ENCODE assay signal across 8 mouse cellular contexts in genomic region chr12:24525065-24525464, GRCm38 (mm10). TPM values are rescaled to one million over a fixed set of nuclear protein-coding genes. Genes with fewer than 3 reads are reported as not detected.
DNase-seq lines count a peak whose midpoint lies in the region; ATAC-seq and TF ChIP-seq lines count a peak whose summit lies in the region.
"Not testable (repeated sequence)": the region's sequence is repeated elsewhere in the genome, so short reads cannot be mapped to it uniquely, and the experiment has no call there.

No protein-coding gene starts in this region.

- not testable (repeated sequence) for H3K27ac ChIP-seq in MEL (ENCODE audit: control insufficient read depth, low read depth, low read length); cerebellum, adult 2 months (ENCODE audit: insufficient read depth, low read length)

- DNase-seq in 3134 (ENCODE audit: extremely low read depth, insufficient read length, low spot score), result peak; percentile 64
- DNase-seq in MEL (ENCODE audit: low read depth, low spot score), result peak; percentile 26
- DNase-seq in Patski (ENCODE audit: low read depth, low spot score), result peak; percentile 17
- DNase-seq in adrenal gland, adult 2 months, result peak; percentile 87
- DNase-seq in adrenal gland, postnatal 25 days, result peak; percentile 81
- peak; percentile 19 to 58 for DNase-seq in cerebellum, adult 2 months
- peak; percentile 24 for DNase-seq in layer of hippocampus, adult 11-12 months (ENCODE audit: low spot score)
- peak; percentile 27 for DNase-seq in ovary, adult 18-20 months (ENCODE audit: low spot score)

- not testable (repeated sequence) for H3K79me2 ChIP-seq in MEL (ENCODE audit: control insufficient read depth, insufficient read depth, low read length, poor library complexity)

- TF ChIP-seq POLR2A in MEL (IDR thresholded peaks at IDR 0.05; ENCODE audit: control insufficient read depth in 1 of 2, insufficient read depth in 1 of 2, low read depth in 1 of 2, low read length in 2 of 2, poor library complexity in 1 of 2); cerebellum, adult 2 months (IDR thresholded peaks at IDR 0.05; ENCODE audit: borderline replicate concordance, insufficient read depth, low read length): not testable (repeated sequence)

- CTCF ChIA-PET in Patski (lab: Charles Lee), result not testable (repeated sequence)

- ATAC-seq in Patski, result peak; percentile 80

- POLR2A ChIA-PET in Patski (lab: Charles Lee), result not testable (repeated sequence)

- not testable (repeated sequence) for H3K9ac ChIP-seq in MEL (ENCODE audit: control insufficient read depth, low read depth, low read length, poor library complexity, severe bottlenecking)

- not testable (repeated sequence) for TF ChIP-seq CTCF in MEL (IDR thresholded peaks at IDR 0.05 in 2 of 3, conservative IDR thresholded peaks at IDR 0.05 in 1 of 3; ENCODE audit: control insufficient read depth in 1 of 3, insufficient read depth in 1 of 3, low read depth in 2 of 3, low read length in 3 of 3, poor library complexity in 1 of 3, severe bottlenecking in 1 of 3); Patski (IDR thresholded peaks at IDR 0.05); cerebellum, adult 2 months (IDR thresholded peaks at IDR 0.05; ENCODE audit: borderline replicate concordance, insufficient read depth, low read depth, low read length)

- TF ChIP-seq EP300 in MEL (IDR thresholded peaks at IDR 0.05; ENCODE audit: low read depth in 1 of 2, low read length in 2 of 2), result not testable (repeated sequence)

- H3K9me3 ChIP-seq in MEL (replicated peaks; ENCODE audit: insufficient read depth, low read length), result not testable (repeated sequence)

- not testable (repeated sequence) for H3K36me3 ChIP-seq in MEL (ENCODE audit: control insufficient read depth in 1 of 2, insufficient read depth in 2 of 2, low read length in 2 of 2)

- in situ Hi-C loops in Patski (cut with MboI; ENCODE audit: low pct_unique_long_range_greater_than_20kb), result not testable (repeated sequence)

- H3K4me1 ChIP-seq in MEL (ENCODE audit: control insufficient read depth in 1 of 2, insufficient read depth in 2 of 2, low read length in 2 of 2); cerebellum, adult 2 months (ENCODE audit: control insufficient read depth, insufficient read depth, low read length): not testable (repeated sequence)

- H3K27me3 ChIP-seq in MEL (ENCODE audit: control insufficient read depth in 1 of 2, insufficient read depth in 2 of 2, low read length in 2 of 2); Patski; cerebellum, adult 2 months (ENCODE audit: control insufficient read depth, insufficient read depth, low read length): not testable (repeated sequence)

- H3K4me3 ChIP-seq in MEL (ENCODE audit: control insufficient read depth in 1 of 2, insufficient read depth in 1 of 2, low read depth in 2 of 2, low read length in 2 of 2); cerebellum, adult 2 months (replicated peaks; ENCODE audit: insufficient read depth, low read depth, low read length): not testable (repeated sequence)

- WGBS in cerebellum, adult 2 months, result 53% methylated on average over 7 of the region's 7 CpGs

- TF ChIP-seq RAD21 in MEL (IDR thresholded peaks at IDR 0.05; ENCODE audit: low read depth, low read length), result not testable (repeated sequence)

RNA-seq across cellular contexts. Expression of gene Taf1b, which starts 26.9 kb away (rescaled TPM):
- 28.0 and 28.1 TPM in 2 replicates for total RNA-seq in MEL (2012; rRNA removed)
- polyA plus RNA-seq in MEL (2012; ENCODE audit: insufficient read depth in 1 of 2, insufficient read length in 2 of 2, low read depth in 1 of 2, low replicate concordance in 2 of 2, missing spikeins in 1 of 2), result 10 to 100 TPM in 1 of 2 experiments, not detected in 1; 26.4 TPM
- 23.0 TPM for polyA plus RNA-seq in Patski (2021)
- total RNA-seq in adrenal gland, adult 2 months (2021), result 10 to 100 TPM; 11.7 to 15.0 TPM
- 3.4 and 3.5 TPM in 2 replicates for polyA plus RNA-seq in adrenal gland, adult 2 months (2012; rRNA removed)
- 15.4 and 20.2 TPM in 2 replicates for total RNA-seq in adrenal gland, postnatal 25 days (2021)
- 17.7 and 21.0 TPM in 2 replicates for polyA plus RNA-seq in cerebellum, adult 2 months (2012; rRNA removed)

RNA-seq across cellular contexts. Expression of gene Grhl1, which starts 47.0 kb away (rescaled TPM):
- total RNA-seq in MEL (2012; rRNA removed), result 0.50 and 0.69 TPM in 2 replicates
- polyA plus RNA-seq in MEL (2012; ENCODE audit: insufficient read depth in 1 of 2, insufficient read length in 2 of 2, low read depth in 1 of 2, low replicate concordance in 2 of 2, missing spikeins in 1 of 2) (1 to 10 TPM in 1 of 2 experiments, not detected in 1; 1.3 TPM), Patski (2021) (0.98 TPM)
- 1 to 10 TPM; 1.0 to 1.2 TPM for total RNA-seq in adrenal gland, adult 2 months (2021)
- 0.17 and 0.42 TPM in 2 replicates for polyA plus RNA-seq in adrenal gland, adult 2 months (2012; rRNA removed)
- 0.52 and 0.67 TPM in 2 replicates for total RNA-seq in adrenal gland, postnatal 25 days (2021)
- 2.3 TPM in 2 replicates for polyA plus RNA-seq in cerebellum, adult 2 months (2012; rRNA removed)

Comparison
In these comparisons a context has a peak if more than half of its experiments do, and no peak if none do; other contexts are left out.
1. DNase-seq: peak in every context shown above with its lines; median percentile 87 in adrenal gland, adult 2 months; 81 in adrenal gland, postnatal 25 days; 64 in 3134; 38 in cerebellum, adult 2 months; 27 in ovary, adult 18-20 months; 26 in MEL; 24 in layer of hippocampus, adult 11-12 months; 17 in Patski.